Mouse (Mus musculus) stomach, postnatal 0 days (tissue): Measurements from ENCODE around the gene Calcoco1.

Source experiments
- CTCF ChIP-seq: IDR thresholded peaks from 2 replicates; pipeline ENCODE4 v1.5.1; 2016; ENCODE audit warnings: antibody characterized with exemption, low read depth, mild to moderate bottlenecking, moderate library complexity
- EP300 ChIP-seq: optimal IDR thresholded peaks from 2 replicates; pipeline ENCODE3; 2016; ENCODE audit warnings: antibody characterized with exemption

GRCm38 (mm10) chr15:102722500-102722931 is 538 bp upstream of the Calcoco1 start:
- no peak for TF ChIP-seq EP300
- no peak for TF ChIP-seq CTCF
